Mouse (Mus musculus) gonadal fat pad, adult 2 months (tissue): ENCODE measurements at regions not wholly inside any gene's neighbourhood (a gene's known extent, or its start where the extent isn't known, plus 50 kb on each side); places are given as distances from the start of the nearest gene placed in this dataset.

ENCODE experiments used
- DNase-seq: peaks from one replicate; pipeline ENCODE4 v3.0.0-alpha.2; 2012; ENCODE audit warnings: low read depth

DNA sequence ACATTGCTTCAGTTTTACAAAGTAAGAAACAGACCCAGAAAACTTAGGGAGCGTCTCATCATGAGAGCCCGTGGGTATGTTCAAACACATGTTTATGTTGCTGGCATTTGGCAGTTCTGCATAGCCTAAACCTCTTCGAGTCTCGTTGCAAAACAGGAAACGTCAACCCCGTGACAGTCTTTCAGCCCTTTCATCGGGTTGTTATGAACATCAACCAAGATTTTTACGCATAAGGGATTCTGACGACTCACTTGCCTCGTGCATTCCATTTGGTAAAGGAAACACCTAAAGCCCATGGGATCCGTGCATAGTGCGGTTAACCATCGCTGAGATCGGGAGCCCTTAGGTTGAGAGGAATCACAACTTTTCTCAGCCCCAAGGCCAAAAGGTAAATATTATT lies 115.7 kb downstream of the Gpam start:
- DNase-seq = no peak

DNA sequence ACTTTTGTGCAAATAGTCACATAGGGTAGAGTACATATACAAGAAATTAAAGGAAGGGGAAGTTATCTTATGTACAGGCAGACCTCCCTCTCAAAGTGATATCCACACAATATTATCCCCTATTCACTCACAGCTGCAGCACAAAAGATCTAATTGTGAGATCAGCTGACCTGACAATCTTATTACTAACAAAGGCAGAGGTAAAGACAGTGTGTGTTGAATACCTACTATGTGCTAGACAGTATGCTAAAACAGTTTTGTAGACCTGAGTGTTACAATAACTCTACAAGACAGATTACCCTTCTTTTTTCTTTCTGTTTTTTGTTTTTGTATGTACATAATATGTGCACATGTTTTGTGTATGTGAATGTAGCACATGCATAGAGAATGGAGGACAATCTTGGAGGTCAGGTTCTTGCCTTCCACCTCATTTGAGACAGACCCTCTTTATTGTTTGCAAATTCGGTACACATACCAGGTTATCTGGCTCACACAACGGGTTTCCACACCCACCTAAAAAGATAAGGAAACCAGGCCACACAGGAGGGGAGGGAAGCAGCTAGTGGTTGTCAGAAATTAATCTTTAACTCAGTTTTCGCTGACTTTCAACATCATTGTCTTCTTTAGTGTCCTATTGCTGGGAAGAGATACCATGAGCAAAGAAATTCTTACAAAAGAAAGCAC lies 118.4 kb downstream of the Gpam start:
- DNase-seq = no peak

DNA sequence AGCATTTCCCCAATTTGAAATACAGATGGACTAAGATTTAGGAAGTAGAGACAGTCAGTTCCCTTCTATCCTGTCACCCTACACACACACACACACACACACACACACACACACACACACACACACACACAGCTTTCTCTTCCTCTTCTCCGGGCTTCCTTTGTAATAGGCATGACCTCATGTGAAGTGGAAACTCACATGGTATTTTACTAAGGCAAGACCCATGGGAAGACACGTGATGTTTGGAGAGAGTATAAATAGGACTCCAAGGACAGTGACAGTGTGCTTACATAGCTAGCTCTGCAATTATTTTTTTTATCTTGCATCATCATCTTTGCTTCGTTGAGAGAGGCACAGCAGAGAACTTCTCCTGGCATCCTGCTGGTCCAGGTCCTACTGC lies 137.1 kb downstream of the Gpam start:
- no peak for DNase-seq

DNA sequence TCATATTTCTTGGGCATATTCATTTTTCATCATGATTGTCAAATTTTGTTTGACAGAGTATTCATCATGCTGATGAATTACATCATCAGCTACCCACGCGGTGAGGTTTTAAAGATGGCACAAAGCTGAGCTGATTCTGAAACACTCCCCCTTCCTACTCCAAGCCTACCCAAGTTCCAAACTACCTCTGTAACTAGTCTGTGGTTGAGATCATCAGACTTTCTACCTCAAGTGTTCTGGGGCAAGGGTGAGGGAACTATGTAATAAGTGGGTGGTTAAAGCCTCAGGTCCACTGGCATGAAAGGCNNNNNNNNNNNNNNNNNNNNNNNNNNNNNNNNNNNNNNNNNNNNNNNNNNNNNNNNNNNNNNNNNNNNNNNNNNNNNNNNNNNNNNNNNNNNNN lies 142.5 kb downstream of the Gpam start:
- peak; percentile 88 for DNase-seq

DNA sequence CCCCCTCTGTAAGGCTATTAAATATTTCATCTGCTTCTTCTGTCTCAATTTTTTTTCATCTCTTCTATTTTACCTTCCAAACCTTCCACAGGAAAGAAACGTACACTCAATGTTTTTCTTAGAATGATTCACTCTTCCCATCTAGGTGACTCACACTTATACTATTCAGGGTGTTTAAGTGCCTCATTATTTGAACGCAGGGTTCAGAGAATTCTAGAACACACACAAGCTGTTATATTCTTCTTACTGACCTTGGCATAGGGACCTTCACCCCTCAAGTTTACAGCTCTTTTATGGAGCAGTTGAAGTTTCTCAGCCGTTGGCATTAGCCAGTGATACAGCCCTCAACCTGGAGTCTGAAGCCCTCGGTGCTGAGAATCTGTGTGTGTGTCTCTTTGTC lies 144.2 kb downstream of the Gpam start:
- no peak for DNase-seq

DNA sequence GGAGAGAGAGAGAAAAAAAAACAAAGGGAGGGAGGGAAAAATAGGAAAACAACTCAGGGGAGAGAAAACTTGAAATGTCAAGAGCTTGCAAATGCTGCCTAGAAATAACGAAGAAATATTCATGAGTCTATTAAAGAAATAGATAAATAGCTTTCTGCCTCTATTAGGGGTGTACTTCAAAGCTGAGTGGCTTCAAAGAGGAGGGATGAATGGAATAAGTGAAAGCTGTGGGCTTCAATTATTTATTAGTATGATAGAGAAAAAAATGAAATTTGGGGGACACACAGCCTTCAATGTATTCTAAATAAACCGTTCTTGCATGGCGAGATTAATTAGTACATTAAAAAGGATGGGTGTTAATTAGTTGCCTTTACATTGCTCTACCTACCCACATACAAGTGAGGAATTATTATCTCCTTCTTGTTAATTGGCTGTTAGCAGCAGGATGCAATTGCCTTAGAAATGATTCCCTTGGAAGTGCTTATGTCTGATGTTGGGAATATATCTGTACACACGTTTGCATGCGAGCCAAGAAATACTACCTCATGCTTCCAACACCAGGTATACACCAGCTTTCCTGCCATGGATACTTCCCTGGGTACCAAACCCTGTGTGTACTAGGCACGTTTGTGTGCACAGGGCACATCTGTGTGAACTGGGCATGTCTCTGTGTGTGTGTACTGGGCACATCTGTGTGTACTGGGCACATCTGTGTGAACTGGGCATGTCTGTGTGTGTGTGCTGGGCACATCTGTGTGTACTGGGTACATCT lies 155.4 kb downstream of the Gpam start:
- DNase-seq = no peak

DNA sequence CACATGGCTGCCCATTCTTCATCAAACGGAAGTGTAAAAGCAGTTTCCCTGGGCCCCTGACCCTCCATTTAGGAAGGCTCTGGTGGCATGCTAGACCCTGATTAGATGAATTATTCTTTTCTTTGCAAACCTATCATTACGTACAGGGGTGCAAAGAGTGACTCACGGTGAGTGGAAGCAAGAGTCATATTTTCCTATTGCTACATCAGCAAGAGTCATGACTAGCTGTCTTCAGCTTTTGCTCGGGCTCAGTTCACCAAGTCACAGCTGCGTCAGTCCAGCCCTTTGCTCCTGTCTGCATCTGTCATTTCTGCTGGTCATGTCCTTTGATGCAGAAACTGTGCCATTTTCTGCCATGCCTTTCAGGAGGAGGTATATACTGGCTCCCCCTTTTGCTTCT lies 168.7 kb downstream of the Gpam start:
- DNase-seq = no peak

DNA sequence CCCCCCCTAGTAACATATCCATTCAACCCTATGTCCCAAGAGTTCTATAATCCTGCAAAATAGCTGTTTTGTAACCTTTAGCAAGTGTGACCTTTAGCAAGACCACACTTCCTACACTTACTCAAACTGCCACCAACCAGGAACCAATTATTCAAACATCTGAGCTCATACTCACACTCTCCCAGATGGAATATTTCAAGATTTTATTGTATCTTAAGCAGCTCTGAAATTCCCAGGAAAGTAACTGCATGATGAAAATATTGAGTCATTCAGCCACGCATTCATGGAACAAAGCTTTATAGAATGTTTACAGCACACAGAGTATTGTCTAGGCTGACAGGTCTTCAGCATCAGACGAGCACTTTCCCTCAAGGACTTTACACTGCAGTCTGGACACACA lies 171.9 kb downstream of the Gpam start:
- DNase-seq = no peak

DNA sequence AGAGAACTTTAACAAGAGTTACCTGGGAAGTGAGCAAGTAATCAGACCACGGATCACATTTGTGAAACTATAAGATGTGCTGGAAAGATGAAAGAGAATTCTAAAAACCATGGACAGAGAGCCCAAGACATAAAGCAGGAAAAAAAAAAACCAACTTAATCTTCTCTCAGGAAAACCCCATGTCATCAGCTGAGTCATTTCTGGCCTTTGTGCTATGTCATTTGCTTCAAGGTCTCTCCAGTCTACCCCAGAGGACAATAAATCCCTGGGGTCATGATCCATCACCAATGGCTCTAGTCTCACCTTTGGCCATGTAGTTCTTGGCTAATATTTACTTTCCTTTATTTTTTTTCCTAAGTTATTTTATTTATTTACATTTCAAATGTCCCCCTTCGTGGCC lies 174.5 kb downstream of the Gpam start:
- no peak for DNase-seq

DNA sequence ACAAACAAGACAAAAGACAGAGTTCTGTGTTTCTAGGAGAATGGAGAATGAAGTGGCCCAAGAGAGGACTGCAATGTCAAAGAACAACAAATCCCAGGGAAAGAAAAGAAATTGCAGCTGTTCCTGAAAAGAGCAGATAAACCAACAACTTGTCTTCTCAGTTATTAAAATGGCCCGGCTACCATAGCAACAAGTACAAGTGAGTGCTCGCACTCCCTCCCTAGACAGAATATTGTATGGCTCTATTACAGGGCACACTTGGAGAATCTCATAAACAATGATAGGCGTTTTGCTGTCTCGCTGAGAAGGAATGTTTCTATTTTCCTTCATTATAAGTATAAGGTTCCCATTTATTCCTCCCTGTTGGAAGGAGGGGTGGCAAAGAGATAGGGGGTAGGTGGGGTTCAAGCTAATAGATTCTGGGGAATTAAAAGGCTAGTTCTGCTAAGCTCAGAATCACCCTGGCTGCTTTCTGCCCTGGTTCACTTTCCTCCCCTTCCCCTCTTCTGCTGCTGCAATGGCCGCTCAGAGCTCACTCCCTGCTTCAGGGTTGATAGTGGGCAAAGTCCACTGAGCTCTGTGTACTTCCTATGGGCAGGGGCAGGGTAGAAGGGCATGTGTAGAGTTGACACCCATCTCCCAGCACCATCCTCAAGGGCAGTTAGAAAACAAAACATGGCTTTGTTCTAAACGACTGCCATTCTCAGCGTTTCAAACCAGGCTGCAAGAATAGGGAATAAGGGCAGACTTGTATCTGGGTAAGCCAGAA lies 178.5 kb downstream of the Gpam start:
- no peak for DNase-seq

DNA sequence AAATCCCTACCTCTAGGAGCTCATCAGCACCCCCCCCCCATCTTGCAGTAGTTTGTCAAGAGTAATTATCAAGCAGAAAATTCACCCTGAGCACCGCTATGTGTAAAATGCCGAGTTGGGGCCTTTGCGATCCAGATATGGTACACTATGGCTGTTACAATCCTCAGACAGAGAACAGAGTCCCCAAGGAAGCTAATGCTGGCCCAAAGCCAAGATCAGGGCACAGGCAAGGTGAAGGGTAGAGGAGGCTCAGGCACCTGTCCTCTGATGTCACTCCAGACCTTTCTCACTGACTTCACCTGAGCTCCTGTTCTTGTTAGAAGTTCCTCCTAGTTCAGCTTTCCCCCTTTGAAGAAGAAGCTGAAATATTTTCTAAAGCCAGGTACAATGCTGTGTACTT lies 179.5 kb downstream of the Gpam start:
- no peak for DNase-seq

DNA sequence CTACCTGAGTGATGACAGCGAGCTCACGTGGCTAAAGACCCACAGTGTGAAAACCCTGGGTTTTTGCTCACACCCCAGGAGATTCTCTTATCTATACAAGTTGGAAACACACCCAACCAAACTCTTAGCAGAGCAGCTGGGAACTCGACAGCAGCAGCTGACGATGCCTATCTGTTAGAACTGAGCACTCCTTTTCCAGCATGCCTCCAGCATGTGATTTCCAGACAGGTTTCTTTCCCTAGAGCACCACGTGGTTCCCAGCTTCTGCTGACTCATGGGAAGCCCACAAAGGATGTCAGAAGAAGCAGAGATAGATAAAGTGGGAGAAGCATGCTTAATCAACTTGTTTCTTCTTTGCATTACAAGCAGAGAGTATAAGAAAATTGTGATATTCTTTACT lies 194.5 kb downstream of the Gpam start:
- no peak for DNase-seq

DNA sequence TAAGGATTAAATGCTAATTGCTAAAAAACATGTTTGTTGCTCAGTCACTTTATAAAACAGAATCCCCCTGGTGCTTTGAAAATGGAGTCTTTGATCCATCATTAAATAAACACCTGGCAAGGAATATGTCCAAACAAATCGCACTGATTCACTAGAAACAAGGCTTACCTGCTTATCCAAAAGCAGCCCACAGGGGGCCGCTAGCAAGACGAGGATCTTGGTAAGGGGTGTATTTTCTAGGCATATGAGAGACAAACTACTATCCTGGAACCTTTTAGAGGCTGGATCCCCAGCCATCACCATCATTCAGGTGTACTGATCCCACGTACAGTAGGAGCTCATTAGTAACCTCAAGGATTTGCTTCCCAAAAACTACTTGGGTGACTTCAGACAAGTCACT lies 201.2 kb downstream of the Gpam start:
- DNase-seq = no peak

DNA sequence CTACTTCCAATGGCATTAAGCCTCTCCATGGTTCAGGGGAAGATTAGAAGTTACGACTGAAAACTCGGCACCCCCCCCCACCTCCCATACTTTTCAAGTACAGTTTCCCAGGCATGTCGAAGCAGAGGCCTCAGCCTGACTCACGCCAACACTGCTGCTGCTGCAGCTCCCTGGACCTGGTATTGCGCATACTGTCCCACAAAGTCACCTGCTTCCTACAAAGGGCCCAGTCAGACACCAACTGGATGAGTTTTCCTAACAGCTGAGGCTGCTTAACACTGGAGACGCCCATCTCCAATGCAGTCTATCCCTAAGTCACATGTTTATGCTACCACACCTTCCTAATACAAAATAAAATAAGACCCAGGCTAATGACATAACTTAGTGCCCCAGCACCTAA lies 207.4 kb downstream of the Gpam start:
- DNase-seq = no peak

DNA sequence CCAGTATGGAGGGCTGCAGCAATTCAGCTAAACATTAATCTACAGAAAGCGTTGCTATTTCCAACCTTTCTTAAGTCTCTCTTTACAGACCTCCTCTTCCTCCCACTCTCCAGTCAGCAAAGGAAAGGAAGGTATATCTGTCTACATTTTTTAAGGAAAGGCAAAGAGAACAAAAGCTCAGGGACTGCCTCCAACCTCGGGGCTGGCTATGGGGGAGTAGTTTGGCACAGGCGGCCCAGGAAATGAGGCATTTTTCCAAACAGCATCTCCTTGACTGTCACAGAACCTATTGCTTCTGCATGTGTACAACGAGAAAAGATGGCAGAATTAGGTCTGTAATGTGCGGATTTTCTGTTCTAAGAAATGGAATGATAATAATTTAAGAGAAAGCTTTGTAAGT lies 233.4 kb downstream of the Gpam start:
- no peak for DNase-seq

DNA sequence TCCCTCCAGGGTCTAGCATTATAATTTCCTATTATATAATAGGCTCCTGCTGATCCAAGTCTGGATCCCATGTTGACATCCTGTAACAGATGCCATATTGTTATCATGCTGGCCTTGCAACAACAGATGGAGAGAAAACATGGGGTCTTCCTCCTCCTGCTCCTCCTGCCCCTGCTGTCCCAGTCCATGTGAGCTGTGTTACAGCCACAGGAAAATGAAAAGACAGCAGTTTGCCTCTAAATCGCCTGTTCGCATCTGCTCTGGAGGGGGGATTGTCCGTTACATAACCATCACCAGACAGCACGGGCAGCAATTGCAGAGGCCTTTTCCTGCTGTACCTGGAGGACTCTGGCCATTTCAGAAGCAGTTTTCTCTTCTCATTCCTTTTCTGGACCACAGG lies 260.0 kb downstream of the Gpam start:
- no peak for DNase-seq

DNA sequence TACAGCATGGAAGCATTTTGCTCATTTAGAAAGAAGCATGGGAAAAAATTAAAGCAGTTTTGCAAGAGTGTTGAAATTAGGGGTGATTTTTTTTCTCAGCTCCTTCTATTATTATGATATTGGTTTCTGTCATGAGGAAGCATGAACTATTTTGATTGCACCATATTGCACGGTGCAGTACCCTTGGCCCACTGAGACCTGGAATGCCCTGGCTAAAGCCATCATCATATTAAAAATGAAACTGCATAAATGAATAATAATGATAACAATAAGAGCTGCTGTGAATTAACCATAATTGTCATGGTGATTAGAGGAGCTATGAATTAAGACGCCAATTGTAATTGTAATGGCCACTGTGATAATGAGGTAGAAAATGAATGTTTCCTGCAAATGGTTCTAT lies 271.8 kb downstream of the Gpam start:
- DNase-seq = no peak

DNA sequence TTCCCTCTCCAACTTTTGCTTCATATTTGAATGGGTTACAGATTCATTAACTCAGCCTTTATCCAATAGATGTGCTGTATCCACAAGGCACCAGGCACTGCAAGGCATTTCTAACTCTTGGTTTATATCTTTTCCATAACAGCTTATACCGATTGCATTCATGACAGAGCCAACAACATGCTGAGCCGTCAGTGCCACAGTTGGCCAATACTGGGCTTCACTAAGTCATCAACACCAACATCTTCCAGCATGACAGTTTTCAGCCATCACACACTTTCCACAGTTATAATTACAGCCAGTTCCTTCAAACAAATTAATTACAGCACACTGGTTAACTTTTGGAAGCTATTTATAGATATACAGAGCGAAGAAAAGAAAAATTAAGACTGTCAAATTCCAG lies 288.8 kb downstream of the Gpam start:
- no peak for DNase-seq

DNA sequence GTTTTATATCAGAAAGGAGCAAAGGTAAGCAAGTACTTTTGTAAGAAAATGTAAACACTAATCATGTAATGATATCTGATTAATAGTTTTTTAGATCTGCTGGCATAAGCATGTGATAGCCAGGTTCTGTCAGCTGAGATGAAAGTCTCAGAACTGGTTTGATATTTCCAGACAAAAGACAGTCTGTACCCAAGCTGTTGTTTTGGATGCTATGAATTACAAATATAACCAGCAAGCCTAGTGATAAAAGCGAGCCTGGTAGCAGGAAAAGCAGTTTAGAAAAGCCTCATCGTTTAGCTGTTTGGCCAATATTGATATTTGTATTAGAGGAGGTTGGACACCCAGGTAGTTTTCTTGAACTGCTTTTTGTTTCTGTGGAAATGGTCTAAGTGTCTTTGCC lies 290.6 kb downstream of the Gpam start:
- DNase-seq = no peak

DNA sequence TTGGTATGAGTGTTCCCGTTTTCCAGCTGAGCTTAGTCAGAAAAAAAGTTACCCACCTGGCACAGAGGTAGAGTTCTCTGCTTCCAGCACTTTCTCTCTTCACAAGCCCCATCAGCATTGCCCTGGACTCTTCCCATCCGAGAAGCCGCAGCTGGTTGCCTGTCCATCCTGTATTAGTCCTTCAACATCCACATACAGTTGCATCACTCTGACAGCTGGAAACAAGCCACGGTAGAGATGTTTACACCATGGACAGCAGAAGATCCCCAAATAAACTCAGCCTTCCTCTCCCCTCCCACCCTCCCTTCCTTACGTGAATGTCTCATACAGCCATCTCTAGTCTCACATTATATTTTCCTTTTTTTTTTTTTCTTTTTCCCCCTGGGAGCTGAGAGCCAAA lies 304.9 kb downstream of the Gpam start:
- DNase-seq = no peak

DNA sequence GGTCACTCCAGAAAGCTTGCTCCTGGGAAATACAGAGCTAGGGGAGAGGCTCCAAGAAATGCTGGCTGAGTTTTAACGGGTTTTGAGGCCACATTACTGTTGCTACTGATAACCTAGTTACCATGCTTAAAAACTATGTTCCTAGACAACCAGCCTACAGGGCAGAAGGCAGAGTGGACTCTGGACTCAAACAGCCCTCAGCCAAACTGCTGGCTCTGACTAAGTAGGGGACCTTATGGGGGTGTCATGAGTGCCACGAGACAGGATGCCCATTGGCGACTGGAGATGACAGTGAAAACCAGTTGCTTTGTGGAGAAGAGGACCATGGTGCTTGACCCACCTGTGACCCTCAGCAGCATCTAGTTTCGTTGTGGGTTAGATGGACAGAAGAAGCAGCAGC lies 306.5 kb downstream of the Gpam start:
- no peak for DNase-seq

DNA sequence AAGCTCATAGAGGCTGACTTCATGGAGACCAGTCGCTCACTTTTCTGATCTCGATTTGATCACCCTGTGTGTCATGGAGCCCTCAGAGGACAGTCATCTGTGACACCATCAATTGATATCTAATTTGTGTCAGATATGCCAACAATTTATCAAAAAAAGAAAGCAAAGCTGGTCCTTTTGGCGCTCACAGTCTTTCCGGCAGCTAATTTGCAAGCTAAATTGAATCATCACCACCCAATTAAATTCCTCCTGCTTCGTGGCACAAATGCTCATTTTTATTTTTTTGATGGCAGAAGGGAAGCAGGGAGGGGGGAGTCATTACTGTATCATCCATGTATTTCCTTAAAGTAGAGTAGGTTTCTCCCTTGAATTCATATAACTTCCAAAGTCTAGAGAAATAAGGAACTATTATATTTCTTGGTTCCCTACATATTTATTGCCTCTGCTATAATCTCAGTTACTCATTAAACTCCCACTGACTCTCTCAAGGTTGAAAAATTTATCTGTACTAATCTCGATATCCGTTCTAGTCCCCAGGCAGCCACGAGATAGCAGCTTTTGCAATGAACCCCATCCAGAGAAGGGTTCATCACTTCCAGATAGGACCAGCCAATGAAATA lies 325.8 kb downstream of the Gpam start:
- DNase-seq = no peak

DNA sequence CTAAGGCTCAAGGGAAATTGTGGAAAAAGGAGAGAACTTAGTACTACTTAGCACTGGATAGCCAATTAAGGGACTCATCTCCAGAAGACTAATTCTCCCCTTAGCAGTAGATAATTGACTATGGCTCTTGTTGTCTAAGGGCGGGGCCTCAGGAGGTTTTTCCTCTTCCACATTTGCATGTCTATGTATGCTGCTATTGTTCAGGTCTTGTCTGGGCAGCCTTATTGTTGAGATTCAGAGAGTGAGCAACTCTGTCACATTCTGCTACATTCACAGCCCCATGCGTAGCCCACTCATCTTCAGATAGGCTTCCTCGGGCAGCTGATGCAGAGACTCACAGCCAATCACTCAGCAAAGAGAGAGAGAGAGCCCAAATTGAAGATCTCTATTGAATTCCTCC lies 339.9 kb downstream of the Gpam start:
- DNase-seq = no peak
